Mouse (Mus musculus) G1E-ER4 (cell line): ENCODE measurements around the gene Gm853. TPM values are rescaled to one million over a fixed set of nuclear protein-coding genes. Genes with fewer than 3 reads are reported as not detected.

ENCODE experiments used
- GATA1 ChIP-seq: IDR thresholded peaks from one replicate; pipeline ENCODE4 v1.8.0; 2012; ENCODE audit warnings: low read length, inconsistent platforms
- polyA plus RNA-seq: library from polyadenylated mRNA; stranded (reverse); fragments of >175 nt; gene quantifications from 2 replicates; pipeline ENCODE4 v1.2.3, GENCODE M21; 2012

The Gm853 gene
- polyA plus RNA-seq, 1 experiment, result 0.22 TPM

GRCm38 (mm10) chr4:130168280-130169183 is 53.7 kb downstream of the Gm853 start:
- TF ChIP-seq GATA1, result no peak

GRCm38 (mm10) chr4:130167814-130168213 is 54.4 kb downstream of the Gm853 start:
- TF ChIP-seq GATA1, result no peak

- TF ChIP-seq GATA1, result no peak
Observed at GRCm38 (mm10) chr4:130167321-130167720, 54.9 kb downstream of the Gm853 start.

- no peak for TF ChIP-seq GATA1
Observed at GRCm38 (mm10) chr4:130166592-130166991, 55.6 kb downstream of the Gm853 start.

GRCm38 (mm10) chr4:130166061-130166460 is 56.1 kb downstream of the Gm853 start:
- TF ChIP-seq GATA1, result no peak

GRCm38 (mm10) chr4:130164121-130164520 is 58.1 kb downstream of the Gm853 start:
- TF ChIP-seq GATA1, result no peak

GRCm38 (mm10) chr4:130163391-130163861 is 58.8 kb downstream of the Gm853 start:
- TF ChIP-seq GATA1, result no peak

- TF ChIP-seq GATA1, result no peak
Observed at GRCm38 (mm10) chr4:130161349-130161748, 60.9 kb downstream of the Gm853 start.

Other genes starting within 250 kb of the Gm853 start
- gene Adgrb2, start 237.5 kb downstream of the Gm853 start, polyA plus RNA-seq, result not detected in 2 replicates
- gene Col16a1, start 174.6 kb downstream of the Gm853 start, polyA plus RNA-seq, result not detected in 2 replicates
- 28.1 and 34.7 TPM in 2 replicates for gene Pef1, start 119.8 kb downstream of the Gm853 start, polyA plus RNA-seq
- not detected in 2 replicates for gene Hcrtr1, start 83.0 kb downstream of the Gm853 start, polyA plus RNA-seq
- not detected in 2 replicates for gene Tinagl1, start 47.3 kb downstream of the Gm853 start, polyA plus RNA-seq
- 0.05 and 0.09 TPM in 2 replicates for gene Serinc2, start 56.8 kb upstream of the Gm853 start, polyA plus RNA-seq
- not detected in 2 replicates for gene Fabp3, start 86.2 kb upstream of the Gm853 start, polyA plus RNA-seq
- 0.14 TPM in 1 of 2 replicates, not detected in the other for gene Gm10570, start 86.3 kb upstream of the Gm853 start, polyA plus RNA-seq
- gene Zcchc17, start 137.5 kb upstream of the Gm853 start, polyA plus RNA-seq, result 23.1 and 52.8 TPM in 2 replicates
- 98.2 and 112 TPM in 2 replicates for gene Snrnp40, start 137.7 kb upstream of the Gm853 start, polyA plus RNA-seq